Mouse (Mus musculus) intestine, embryonic 15.5 days (tissue): ENCODE data around the gene Epha1. TPM values are rescaled to one million over a fixed set of nuclear protein-coding genes. Genes with fewer than 3 reads are reported as not detected.

Experiments
- ATAC-seq: fragments of 200-750 bp; cut with Nextera tagmentation; 2 replicates; pipeline ENCODE4 v1.8.0; 2017; ENCODE audit warnings: moderate TSS enrichment, moderate library complexity
- H3K27ac ChIP-seq: fragments of 300-500 bp; sonication (generic); 2 replicates; pipeline ENCODE4 v1.5.1; 2015; ENCODE audit warnings: mild to moderate bottlenecking, inconsistent platforms
- H3K27me3 ChIP-seq: fragments of 300-500 bp; sonication (generic); replicated peaks from 2 replicates; pipeline ENCODE4 v1.6.1; 2015; ENCODE audit warnings: inconsistent platforms
- H3K36me3 ChIP-seq: fragments of 300-500 bp; sonication (generic); 2 replicates; pipeline ENCODE4 v1.6.1; 2015; ENCODE audit warnings: inconsistent platforms
- H3K4me1 ChIP-seq: fragments of 300-500 bp; sonication (generic); replicated peaks from 2 replicates; pipeline ENCODE4 v1.6.1; 2015; ENCODE audit warnings: inconsistent platforms
- H3K4me2 ChIP-seq: fragments of 300-500 bp; sonication (generic); replicated peaks from 2 replicates; pipeline ENCODE4 v1.6.1; 2015; ENCODE audit warnings: mild to moderate bottlenecking, inconsistent platforms
- H3K4me3 ChIP-seq: fragments of 300-500 bp; sonication (generic); replicated peaks from 2 replicates; pipeline ENCODE4 v1.5.1; 2015; ENCODE audit warnings: inconsistent platforms
- H3K9ac ChIP-seq: fragments of 300-500 bp; sonication (generic); 2 replicates; pipeline ENCODE4 v1.6.1; 2015; ENCODE audit warnings: inconsistent platforms
- H3K9me3 ChIP-seq: fragments of 300-500 bp; sonication (generic); 2 replicates; pipeline ENCODE4 v1.6.1; 2016; ENCODE audit warnings: inconsistent platforms
- WGBS: fragments of 180-500 bp; shearing (Covaris S2); methylation state at CpG from one replicate; pipeline ENCODE4 v1.1.7; 2015; 5-methylcytosine and 5-hydroxymethylcytosine counted together
- polyA plus RNA-seq: library from polyadenylated mRNA; unstranded; fragments of >200 nt; fragmentation: Nextera tagmentation; extraction: Ambion mirVana; gene quantifications from 2 replicates; pipeline ENCODE4 v1.2.1, GENCODE M21; 2015

Epha1 gene
- polyA plus RNA-seq, 1 experiment from 2014 or later: 7.6 TPM

DNA sequence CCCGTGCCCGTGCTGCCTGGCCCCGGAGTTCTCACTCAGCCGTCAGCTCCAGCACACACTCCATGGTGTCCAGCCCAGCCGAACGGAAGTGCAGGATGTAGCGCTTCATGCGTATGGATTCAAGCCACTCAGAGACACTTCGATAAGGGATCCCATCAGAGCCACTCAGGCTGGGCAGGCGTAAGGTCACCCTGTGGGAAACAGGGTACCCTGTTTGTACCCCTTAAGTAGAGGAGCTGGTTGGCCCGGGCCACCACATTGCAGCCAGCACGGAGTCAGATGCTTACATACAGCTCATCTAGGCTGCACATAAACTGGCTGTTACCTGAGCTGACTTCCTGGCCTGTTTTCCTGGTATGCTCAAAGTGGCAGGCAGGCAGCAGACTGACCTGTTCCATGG is 14.2 kb downstream of the Epha1 start:
- Histone ChIP-seq H3K4me1 (0 out of 2 replicates have a peak, but pooled peaks cover 8% of the 10 kb centered on the region), H3K27me3 (no peaks in the 10 kb centered on the region), H3K36me3 (peaks cover 25% of the 10 kb centered on the region), H3K4me3 (no peak overlapping the region), H3K9ac (no peak overlapping the region), H3K27ac (peak overlapping the region; percentile 54; the same call in 1 of the 2 replicates), H3K9me3 (no peaks in the 10 kb centered on the region), H3K4me2 (no peak overlapping the region)
- no peak for ATAC-seq
- 90% methylated on average over 12 of the region's 12 CpGs for WGBS

DNA sequence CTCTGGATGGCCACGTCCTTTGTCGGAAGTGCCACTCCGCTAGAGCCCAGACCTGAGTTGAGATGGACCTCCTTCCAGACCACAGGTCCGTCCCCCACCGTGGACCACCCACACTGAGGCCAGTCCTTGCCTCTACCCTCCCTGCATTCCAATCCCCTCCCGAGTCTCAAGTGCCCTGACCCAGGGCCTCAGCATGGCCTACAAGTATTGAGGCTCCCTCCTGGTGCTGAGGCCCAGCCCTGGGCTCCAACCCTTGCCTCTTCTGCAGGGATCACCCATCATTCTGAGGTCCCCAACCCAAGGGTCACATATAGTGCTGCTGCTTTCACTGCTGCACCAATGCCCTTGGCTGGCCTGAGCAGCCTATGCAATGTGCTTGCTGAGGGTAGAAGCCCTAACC is 15.2 kb downstream of the Epha1 start:
- H3K4me1 ChIP-seq: peaks cover 16% of the 10 kb centered on the region
- no peak overlapping the region for H3K4me2 ChIP-seq
- no peaks in the 10 kb centered on the region for H3K27me3 ChIP-seq
- no peak overlapping the region for H3K4me3 ChIP-seq
- no peak overlapping the region for H3K9ac ChIP-seq
- H3K36me3 ChIP-seq: peaks cover 25% of the 10 kb centered on the region
- WGBS: 46% methylated on average over 6 of the region's 6 CpGs
- no peak overlapping the region for H3K27ac ChIP-seq
- no peaks in the 10 kb centered on the region for H3K9me3 ChIP-seq
- no peak for ATAC-seq

DNA sequence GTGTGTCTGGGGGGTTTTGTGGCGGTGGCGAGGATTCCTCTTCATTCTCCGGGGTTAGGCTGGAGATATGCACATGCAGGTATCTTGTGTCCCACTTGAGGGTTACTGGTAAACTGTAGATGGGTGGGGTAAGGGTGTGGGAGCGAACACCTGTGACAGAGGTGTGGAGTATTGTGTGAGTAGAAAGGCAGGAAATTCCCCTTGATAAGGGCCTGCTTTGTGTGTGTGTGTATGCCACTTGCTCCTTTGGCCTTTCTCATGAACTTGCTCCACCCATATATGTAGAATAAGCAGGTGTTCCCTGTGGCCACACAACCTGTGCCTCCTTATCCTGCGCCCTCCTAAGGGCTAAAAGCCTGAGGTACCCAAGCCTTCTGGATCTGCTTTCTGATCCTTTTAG is 16.2 kb downstream of the Epha1 start:
- H3K9me3 ChIP-seq: no peaks in the 10 kb centered on the region
- H3K27me3 ChIP-seq: no peaks in the 10 kb centered on the region
- peak; percentile 67 for ATAC-seq
- 90% methylated on average over 5 of the region's 5 CpGs for WGBS
- no peak overlapping the region for H3K4me2 ChIP-seq
- no peak overlapping the region for H3K9ac ChIP-seq
- H3K4me3 ChIP-seq: no peak overlapping the region
- peaks cover 25% of the 10 kb centered on the region for H3K36me3 ChIP-seq
- peaks cover 26% of the 10 kb centered on the region for H3K4me1 ChIP-seq
- H3K27ac ChIP-seq: no peak overlapping the region

DNA sequence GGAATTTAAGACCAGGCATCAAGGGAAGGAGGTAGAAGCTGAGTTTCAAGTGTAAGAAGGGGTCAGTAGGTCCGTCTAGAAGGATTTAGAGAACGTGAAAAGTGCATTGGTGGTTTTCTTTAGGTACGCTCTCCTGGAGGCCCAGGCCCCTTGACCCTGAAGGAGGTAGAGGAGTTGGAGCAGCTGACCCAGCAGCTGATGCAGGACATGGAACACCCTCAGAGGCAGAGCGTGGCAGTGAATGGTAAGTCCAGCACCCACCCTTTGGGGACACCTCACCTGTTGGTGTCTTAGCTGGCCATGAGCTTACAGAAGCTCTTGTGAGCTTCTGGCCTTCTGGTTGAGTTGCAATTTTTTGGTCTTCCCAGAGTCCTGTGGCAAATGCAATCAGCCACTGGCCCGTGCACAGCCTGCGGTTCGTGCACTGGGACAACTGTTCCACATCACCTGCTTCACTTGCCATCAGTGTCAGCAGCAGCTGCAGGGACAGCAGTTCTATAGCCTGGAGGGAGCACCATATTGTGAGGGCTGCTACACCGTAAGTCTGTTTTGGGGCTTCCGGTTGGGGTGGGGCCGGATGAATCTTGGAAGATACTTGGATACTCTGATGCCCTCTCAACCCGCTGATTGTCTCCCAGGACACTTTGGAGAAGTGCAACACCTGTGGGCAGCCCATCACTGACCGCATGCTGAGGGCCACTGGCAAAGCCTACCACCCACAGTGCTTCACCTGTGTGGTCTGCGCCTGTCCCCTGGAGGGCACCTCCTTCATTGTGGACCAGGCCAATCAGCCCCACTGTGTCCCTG is 17.1 kb downstream of the Epha1 start:
- WGBS: 93% methylated on average over 13 of the region's 13 CpGs
- Histone ChIP-seq H3K36me3 (peaks cover 25% of the 10 kb centered on the region), H3K4me3 (no peak overlapping the region), H3K9ac (no peak overlapping the region), H3K4me2 (no peak overlapping the region), H3K4me1 (peaks cover 35% of the 10 kb centered on the region), H3K27me3 (no peaks in the 10 kb centered on the region), H3K9me3 (no peaks in the 10 kb centered on the region), H3K27ac (no peak overlapping the region)
- no peak for ATAC-seq

DNA sequence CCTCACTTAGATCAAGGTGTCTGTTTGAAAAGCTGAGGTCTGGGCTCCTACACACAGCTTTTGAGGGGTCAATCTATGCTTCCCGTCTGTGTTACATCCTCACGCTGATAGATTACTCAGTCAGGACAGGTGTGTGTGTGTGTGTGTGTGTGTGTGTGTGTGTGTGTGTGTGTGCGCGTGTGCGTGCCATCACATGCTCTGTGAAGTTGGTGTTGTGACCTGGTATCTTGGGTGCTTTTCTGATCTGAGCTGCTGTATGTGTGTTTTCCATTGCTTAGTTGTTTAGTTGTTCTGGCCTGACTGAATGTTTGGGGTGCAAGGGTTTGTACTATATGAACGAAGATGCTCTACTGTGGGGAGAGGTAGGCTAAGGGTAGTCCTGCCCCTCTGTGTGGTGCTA is 17.7 kb downstream of the Epha1 start:
- Histone ChIP-seq H3K27me3 (no peaks in the 10 kb centered on the region), H3K9me3 (no peaks in the 10 kb centered on the region), H3K4me3 (no peak overlapping the region), H3K4me2 (no peak overlapping the region), H3K4me1 (peaks cover 40% of the 10 kb centered on the region), H3K9ac (no peak overlapping the region), H3K36me3 (peaks cover 25% of the 10 kb centered on the region), H3K27ac (no peak overlapping the region)
- no peak for ATAC-seq
- 90% methylated on average over 6 of the region's 6 CpGs for WGBS

DNA sequence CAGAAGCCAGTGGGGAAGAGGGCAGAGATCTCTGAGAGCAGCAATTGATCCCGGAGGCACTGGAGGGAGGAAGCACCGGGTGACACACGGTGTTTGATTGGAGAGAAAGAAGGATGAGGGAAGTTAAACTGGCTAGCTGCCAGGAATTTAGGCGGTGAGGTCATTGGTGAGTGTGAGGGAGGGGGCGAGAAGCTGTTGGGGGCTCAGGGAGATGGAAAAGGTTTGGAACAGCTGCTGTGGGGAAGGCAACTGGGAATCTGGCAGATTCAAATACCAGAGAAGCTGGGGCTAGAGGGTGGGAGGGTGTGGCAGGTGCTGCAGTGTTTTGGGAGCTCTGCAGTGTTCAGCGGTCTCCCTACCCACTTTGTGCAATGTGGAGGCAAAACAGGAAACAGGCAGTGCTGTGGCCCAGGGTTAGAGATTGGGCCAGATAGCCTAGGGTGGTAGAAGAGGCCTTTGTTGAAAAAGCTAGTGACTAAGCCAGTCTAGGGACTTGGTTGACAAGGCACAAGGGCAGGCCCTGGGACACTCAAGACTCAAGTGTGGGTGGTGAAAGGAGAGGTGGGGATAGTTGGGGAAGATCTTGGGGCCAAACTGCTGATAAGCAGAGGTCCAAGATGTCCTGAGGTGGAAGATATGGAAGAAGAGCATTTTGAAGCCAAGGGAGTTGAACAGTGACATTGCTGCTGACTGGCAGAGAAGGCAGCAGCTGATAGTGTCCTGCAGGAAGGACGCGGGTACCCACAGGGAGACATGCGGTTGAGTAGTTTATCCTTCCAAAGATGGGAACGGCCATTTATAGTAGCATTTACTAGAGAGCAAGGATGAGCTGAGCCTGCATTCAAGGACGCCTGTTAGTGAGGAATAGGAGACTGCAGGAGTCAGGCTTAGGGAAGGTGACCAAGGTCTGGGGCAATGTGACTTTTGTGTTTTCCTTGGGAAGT is 18.7 kb downstream of the Epha1 start:
- H3K4me3 ChIP-seq: no peak overlapping the region
- peaks cover 25% of the 10 kb centered on the region for H3K36me3 ChIP-seq
- no peaks in the 10 kb centered on the region for H3K27me3 ChIP-seq
- no peak overlapping the region for H3K9ac ChIP-seq
- WGBS: 52% methylated on average over 11 of the region's 11 CpGs
- peaks cover 40% of the 10 kb centered on the region for H3K4me1 ChIP-seq
- no peaks in the 10 kb centered on the region for H3K9me3 ChIP-seq
- no peak for ATAC-seq
- H3K4me2 ChIP-seq: peak overlapping the region; percentile 90
- no peak overlapping the region for H3K27ac ChIP-seq

DNA sequence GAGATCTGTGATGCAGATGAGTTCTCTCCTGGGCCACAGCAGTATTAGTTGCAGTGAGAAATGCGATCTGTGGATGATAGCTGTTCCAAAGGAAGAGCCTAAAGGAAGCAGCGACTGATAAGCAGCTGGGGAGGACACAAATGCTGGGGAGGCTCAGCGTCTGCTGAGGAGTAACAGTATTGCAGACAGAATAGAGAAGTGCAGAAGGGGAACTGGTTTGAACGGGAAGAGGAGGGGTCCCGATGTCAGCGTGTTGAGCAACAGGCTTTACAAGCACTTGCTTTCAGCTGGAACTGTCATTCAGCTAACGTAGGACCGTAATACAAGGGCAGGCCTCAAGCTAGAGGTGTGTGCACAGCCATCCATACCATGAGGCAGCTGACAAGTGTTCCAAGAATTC is 19.9 kb downstream of the Epha1 start:
- 78% methylated on average over 8 of the region's 8 CpGs for WGBS
- H3K4me3 ChIP-seq: no peak overlapping the region
- no peak overlapping the region for H3K9ac ChIP-seq
- no peaks in the 10 kb centered on the region for H3K9me3 ChIP-seq
- peaks cover 24% of the 10 kb centered on the region for H3K36me3 ChIP-seq
- no peak for ATAC-seq
- peak overlapping the region; percentile 90 for H3K4me2 ChIP-seq
- H3K27ac ChIP-seq: no peak overlapping the region; the same call in 1 of the 2 replicates
- no peaks in the 10 kb centered on the region for H3K27me3 ChIP-seq
- H3K4me1 ChIP-seq: peaks cover 43% of the 10 kb centered on the region

DNA sequence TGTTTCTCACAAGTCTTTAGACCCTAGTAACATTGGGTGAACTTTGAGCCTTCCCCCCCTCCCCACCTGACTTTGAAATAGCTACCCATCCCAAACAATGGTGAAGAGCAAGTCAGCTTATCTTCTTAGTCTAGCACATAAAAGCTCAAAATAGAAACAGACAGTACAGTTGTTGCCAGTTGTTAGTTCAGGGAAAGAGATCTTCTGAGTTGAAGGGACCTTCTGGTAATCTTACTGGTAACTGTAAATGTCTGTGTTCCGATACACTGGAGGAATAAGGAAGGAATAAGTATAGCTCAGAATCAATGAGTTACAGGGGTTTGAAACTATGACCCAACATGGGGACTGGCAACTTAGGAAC is 20.6 kb downstream of the Epha1 start:
- peak overlapping the region; percentile 90 for H3K4me2 ChIP-seq
- peaks cover 43% of the 10 kb centered on the region for H3K4me1 ChIP-seq
- no peak overlapping the region for H3K27ac ChIP-seq
- 96% methylated on average over 1 of the region's 1 CpGs for WGBS
- no peak overlapping the region for H3K9ac ChIP-seq
- no peak overlapping the region for H3K4me3 ChIP-seq
- H3K9me3 ChIP-seq: no peaks in the 10 kb centered on the region
- no peak for ATAC-seq
- peaks cover 17% of the 10 kb centered on the region; the same call in 1 of the 2 replicates for H3K36me3 ChIP-seq
- H3K27me3 ChIP-seq: no peaks in the 10 kb centered on the region

DNA sequence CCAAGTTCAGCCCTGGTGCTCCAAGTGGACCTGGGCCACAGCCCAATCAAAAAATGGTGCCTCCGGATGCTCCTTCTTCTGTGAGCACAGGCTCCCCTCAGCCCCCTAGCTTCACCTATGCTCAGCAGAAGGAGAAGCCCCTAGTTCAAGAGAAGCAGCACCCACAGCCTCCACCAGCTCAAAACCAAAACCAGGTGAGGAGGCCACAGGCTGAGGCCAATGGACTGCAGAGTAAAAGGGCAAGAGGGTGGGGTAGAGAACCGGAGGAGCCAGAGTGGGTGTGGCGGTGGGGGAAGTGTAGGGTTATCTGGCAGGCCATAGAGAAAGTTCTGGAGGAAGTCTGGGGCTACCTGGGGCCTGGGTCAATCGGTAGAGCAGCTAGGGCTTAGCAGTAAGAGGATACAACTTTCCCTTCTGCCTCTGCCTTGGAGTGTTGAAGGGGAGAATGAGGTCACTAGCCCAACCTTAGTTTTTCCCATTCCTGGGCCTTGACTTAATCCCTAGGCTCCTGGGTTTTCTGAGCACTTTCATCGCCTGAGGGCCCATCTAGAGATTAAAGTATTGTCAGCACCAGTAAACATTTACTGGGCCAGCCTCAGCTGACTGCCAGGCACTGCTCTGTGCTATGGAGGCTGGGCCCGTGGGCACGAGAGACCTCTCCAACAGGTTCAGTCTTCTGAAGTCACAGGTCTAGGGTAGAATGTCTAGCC is 21.1 kb downstream of the Epha1 start:
- peak overlapping the region; percentile 83 for H3K4me3 ChIP-seq
- no peak for ATAC-seq
- 60% methylated on average over 7 of the region's 7 CpGs for WGBS
- H3K4me2 ChIP-seq: peak overlapping the region; percentile 90
- no peaks in the 10 kb centered on the region for H3K9me3 ChIP-seq
- H3K36me3 ChIP-seq: peaks cover 11% of the 10 kb centered on the region; the same call in 1 of the 2 replicates
- no peaks in the 10 kb centered on the region for H3K27me3 ChIP-seq
- peak overlapping the region; percentile 11 for H3K9ac ChIP-seq
- no peak overlapping the region for H3K27ac ChIP-seq
- H3K4me1 ChIP-seq: peaks cover 41% of the 10 kb centered on the region

DNA sequence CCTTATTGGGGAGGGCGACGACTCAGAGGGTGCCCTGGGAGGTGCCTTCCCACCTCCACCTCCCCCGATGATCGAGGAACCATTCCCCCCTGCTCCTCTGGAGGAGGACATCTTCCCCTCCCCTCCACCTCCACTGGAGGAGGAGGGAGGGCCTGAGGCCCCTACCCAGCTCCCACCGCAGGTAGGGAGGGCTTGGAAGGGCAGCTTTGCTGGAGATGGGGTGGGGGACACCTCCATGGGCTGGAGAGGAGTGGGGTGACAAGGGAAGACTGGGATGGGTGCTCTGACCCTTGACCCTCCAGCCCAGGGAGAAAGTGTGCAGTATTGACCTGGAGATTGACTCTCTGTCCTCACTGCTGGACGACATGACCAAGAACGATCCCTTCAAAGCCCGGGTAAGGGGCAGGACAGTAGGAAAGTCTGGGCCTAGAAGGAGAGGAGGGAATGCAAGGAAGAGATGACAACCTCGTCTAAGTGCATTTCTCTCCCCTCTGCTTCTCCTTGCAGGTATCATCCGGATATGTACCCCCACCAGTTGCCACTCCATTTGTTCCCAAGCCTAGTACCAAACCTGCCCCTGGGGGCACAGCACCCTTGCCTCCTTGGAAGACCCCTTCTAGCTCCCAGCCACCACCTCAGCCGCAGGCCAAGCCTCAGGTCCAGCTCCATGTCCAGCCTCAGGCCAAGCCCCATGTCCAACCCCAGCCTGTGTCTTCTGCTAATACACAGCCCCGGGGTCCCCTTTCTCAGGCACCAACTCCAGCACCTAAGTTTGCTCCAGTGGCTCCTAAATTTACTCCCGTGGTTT is 21.9 kb downstream of the Epha1 start:
- Histone ChIP-seq H3K27me3 (no peaks in the 10 kb centered on the region), H3K4me2 (peak overlapping the region; percentile 90), H3K36me3 (peaks cover 6% of the 10 kb centered on the region; the same call in 1 of the 2 replicates), H3K4me3 (peak overlapping the region; percentile 83), H3K9me3 (no peaks in the 10 kb centered on the region), H3K4me1 (peaks cover 41% of the 10 kb centered on the region), H3K9ac (peak overlapping the region; percentile 88), H3K27ac (peak overlapping the region; percentile 98)
- 46% methylated on average over 13 of the region's 13 CpGs for WGBS
- no peak for ATAC-seq
